Mouse (Mus musculus): ENCODE measurements at regions not wholly inside any gene's neighbourhood (a gene's known extent, or its start where the extent isn't known, plus 50 kb on each side); places are given as distances from the start of the nearest gene placed in this dataset.

DNA sequence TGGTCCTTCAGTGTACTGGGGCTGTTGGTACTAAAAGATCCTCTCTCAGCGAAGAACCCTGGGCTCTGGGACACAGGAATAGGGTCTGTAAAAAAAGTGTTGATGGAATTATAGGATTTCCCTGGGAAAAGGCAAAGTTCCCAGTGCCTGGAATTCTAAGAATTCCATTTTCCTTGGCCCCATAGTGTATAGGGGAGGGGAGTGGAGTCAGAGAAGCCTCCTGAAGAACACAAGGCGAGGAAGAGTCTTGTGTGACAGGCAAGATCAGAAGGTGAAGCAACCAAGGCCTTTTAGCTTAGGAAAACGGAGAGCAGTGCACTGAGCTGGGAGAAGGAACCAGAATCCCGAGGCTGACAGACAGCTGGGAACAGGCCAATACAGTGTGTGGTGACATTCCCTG is 212.1 kb downstream of the Cdca7 start:
- H3K9me3 ChIP-seq (ENCODE audit: control insufficient read depth, insufficient read depth, low read depth, low read length): no peaks in the 10 kb centered on the region

GRCm38 (mm10) chr2:72701081-72701480 is 225.1 kb downstream of the Cdca7 start:
- no peak for DNase-seq (ENCODE audit: low read depth, low spot score)
- Histone ChIP-seq H3K9me3 (ENCODE audit: control insufficient read depth, insufficient read depth, low read depth, low read length) (no peaks in the 10 kb centered on the region), H3K9ac (ENCODE audit: insufficient read depth, low read depth, low read length, poor library complexity, severe bottlenecking) (no peak overlapping the region), H3K36me3 (ENCODE audit: control insufficient read depth, insufficient read depth, low read length, poor library complexity, severe bottlenecking) (no peaks in the 10 kb centered on the region), H3K4me3 (ENCODE audit: insufficient read depth in 1 of 2, low read depth in 1 of 2, low read length in 2 of 2, poor library complexity in 1 of 2, severe bottlenecking in 1 of 2) (no peak overlapping the region), H3K4me1 (ENCODE audit: control insufficient read depth in 2 of 2, insufficient read depth in 2 of 2, low read length in 2 of 2, poor library complexity in 1 of 2) (0 out of 4 replicates have a peak, but pooled peaks cover 0 to 2% of the 10 kb centered on the region in 2 experiments), H3K27ac (ENCODE audit: insufficient read depth, low read depth, low read length, poor library complexity, severe bottlenecking) (no peak overlapping the region)
- TF ChIP-seq ZC3H11A (IDR thresholded peaks at IDR 0.05; ENCODE audit: borderline replicate concordance, low read depth, low read length): no peak
- no peak for TF ChIP-seq HCFC1 (IDR thresholded peaks at IDR 0.05; ENCODE audit: borderline replicate concordance, insufficient read depth, low read length)
- no peak for TF ChIP-seq ZNF384 (IDR thresholded peaks at IDR 0.05; ENCODE audit: low read depth, low read length)
- no peak for TF ChIP-seq CHD2 (IDR thresholded peaks at IDR 0.05; ENCODE audit: low read depth, low read length)
- no peak for TF ChIP-seq MAFK (IDR thresholded peaks at IDR 0.05; ENCODE audit: insufficient read depth, low read depth, low read length)
- in situ Hi-C loops (cut with MboI; ENCODE audit: low sequenced_read_pairs in 2 of 2, unreplicated experiment in 2 of 2): no loop called here

More for the DNA sequence above, 212.1 kb downstream of the Cdca7 start:
- Histone ChIP-seq H3K9ac (ENCODE audit: insufficient read depth, low read depth, low read length, poor library complexity, severe bottlenecking) (no peak overlapping the region), H3K36me3 (ENCODE audit: control insufficient read depth, insufficient read depth, low read length, poor library complexity, severe bottlenecking) (no peaks in the 10 kb centered on the region), H3K4me3 (ENCODE audit: insufficient read depth in 1 of 2, low read depth in 1 of 2, low read length in 2 of 2, poor library complexity in 1 of 2, severe bottlenecking in 1 of 2) (no peak overlapping the region), H3K4me1 (ENCODE audit: control insufficient read depth in 2 of 2, insufficient read depth in 2 of 2, low read length in 2 of 2, poor library complexity in 1 of 2) (no peaks in the 10 kb centered on the region), H3K27ac (ENCODE audit: insufficient read depth, low read depth, low read length, poor library complexity, severe bottlenecking) (no peak overlapping the region)
- TF ChIP-seq ZNF384 (IDR thresholded peaks at IDR 0.05; ENCODE audit: low read depth, low read length) (no peak), ZC3H11A (IDR thresholded peaks at IDR 0.05; ENCODE audit: borderline replicate concordance, low read depth, low read length) (no peak), HCFC1 (IDR thresholded peaks at IDR 0.05; ENCODE audit: borderline replicate concordance, insufficient read depth, low read length) (no peak), MAFK (IDR thresholded peaks at IDR 0.05; ENCODE audit: insufficient read depth, low read depth, low read length) (no peak), CHD2 (IDR thresholded peaks at IDR 0.05; ENCODE audit: low read depth, low read length) (no peak)
- in situ Hi-C loops (cut with MboI; ENCODE audit: low sequenced_read_pairs in 2 of 2, unreplicated experiment in 2 of 2): no loop called here
- DNase-seq (ENCODE audit: low read depth, low spot score): no peak

DNA sequence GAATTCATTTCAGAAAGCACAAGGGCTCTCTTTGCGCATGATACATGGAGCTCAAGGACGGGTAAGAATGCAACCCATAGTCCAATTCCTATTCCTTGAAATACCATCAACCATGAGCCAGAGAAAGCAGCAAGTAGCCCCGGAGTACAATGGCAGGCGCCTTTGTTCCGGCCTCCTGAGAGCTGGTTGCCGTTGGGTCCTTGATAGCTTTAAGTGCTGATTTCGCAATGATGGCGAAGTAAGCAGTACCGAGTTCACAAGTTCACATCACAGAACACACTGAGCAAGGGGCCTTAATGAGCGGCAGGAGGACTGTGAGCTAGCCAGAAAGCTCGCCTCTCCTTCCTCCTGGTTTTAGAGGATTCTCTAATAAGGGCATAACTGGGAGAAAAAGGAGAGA is 227.3 kb downstream of the Cdca7 start:
- 0 out of 4 replicates have a peak, but pooled peaks cover 0 to 2% of the 10 kb centered on the region in 2 experiments for H3K4me1 ChIP-seq (ENCODE audit: control insufficient read depth in 2 of 2, insufficient read depth in 2 of 2, low read length in 2 of 2, poor library complexity in 1 of 2)

DNA sequence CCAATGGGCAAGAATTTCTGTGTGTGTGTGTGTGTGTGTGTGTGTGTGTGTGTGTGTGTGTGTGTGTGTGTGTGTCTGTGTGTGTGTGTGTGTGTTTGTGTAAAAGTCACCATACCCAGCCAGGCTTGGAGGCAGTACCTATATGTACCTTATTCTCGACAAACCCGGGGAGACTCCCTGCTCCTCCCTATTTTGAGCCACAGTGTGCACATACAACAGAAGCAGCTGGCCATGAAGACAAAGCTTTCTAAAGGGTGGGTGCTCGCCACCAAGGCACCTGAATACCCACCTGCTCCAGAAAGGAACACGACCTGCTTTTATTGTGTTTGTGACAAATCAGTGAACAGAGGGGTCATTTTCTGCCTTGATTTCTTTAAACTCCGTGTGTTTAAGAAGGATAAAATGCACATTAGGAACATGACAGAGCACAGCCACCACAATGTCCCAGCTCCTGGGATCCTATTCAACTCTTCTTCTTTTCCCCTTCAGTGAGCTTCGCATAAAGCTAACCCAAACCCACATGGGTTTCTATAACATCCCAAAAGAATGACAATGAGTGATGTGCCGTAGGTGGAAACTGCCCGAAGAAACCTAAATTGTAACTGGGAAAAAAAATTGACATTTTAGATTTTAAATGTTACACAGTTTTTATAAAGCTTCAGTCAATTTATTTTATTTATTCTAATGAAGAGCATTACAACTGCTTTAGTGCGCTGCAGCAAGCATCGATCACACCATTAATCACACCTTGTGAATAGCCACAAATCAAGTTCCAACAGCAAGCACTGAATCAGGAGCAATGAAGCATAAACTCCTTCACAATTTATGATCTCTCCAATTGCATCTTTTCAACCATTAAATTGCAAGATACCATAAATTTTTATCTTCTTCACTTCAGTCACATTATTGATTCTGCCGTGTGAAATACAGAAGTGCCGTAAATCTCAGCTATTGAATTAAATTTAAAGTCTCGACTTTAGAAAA is 232.0 kb downstream of the Cdca7 start:
- Histone ChIP-seq H3K36me3 (ENCODE audit: control insufficient read depth, insufficient read depth, low read length, poor library complexity, severe bottlenecking) (no peaks in the 10 kb centered on the region), H3K9ac (ENCODE audit: insufficient read depth, low read depth, low read length, poor library complexity, severe bottlenecking) (no peak overlapping the region), H3K27ac (ENCODE audit: insufficient read depth, low read depth, low read length, poor library complexity, severe bottlenecking) (no peak overlapping the region), H3K4me1 (ENCODE audit: control insufficient read depth in 2 of 2, insufficient read depth in 2 of 2, low read length in 2 of 2, poor library complexity in 1 of 2) (no peaks in the 10 kb centered on the region), H3K4me3 (ENCODE audit: insufficient read depth in 1 of 2, low read depth in 1 of 2, low read length in 2 of 2, poor library complexity in 1 of 2, severe bottlenecking in 1 of 2) (no peak overlapping the region), H3K9me3 (ENCODE audit: control insufficient read depth, insufficient read depth, low read depth, low read length) (no peaks in the 10 kb centered on the region)
- TF ChIP-seq ZNF384 (IDR thresholded peaks at IDR 0.05; ENCODE audit: low read depth, low read length) (no peak), ZC3H11A (IDR thresholded peaks at IDR 0.05; ENCODE audit: borderline replicate concordance, low read depth, low read length) (no peak), MAFK (IDR thresholded peaks at IDR 0.05; ENCODE audit: insufficient read depth, low read depth, low read length) (no peak), HCFC1 (IDR thresholded peaks at IDR 0.05; ENCODE audit: borderline replicate concordance, insufficient read depth, low read length) (no peak), CHD2 (IDR thresholded peaks at IDR 0.05; ENCODE audit: low read depth, low read length) (no peak)
- in situ Hi-C loops (cut with MboI; ENCODE audit: low sequenced_read_pairs in 2 of 2, unreplicated experiment in 2 of 2): no loop called here
- no peak for DNase-seq (ENCODE audit: low read depth, low spot score)

More for the DNA sequence above, 227.3 kb downstream of the Cdca7 start:
- Histone ChIP-seq H3K4me3 (ENCODE audit: insufficient read depth in 1 of 2, low read depth in 1 of 2, low read length in 2 of 2, poor library complexity in 1 of 2, severe bottlenecking in 1 of 2) (no peak overlapping the region), H3K9me3 (ENCODE audit: control insufficient read depth, insufficient read depth, low read depth, low read length) (no peaks in the 10 kb centered on the region), H3K27ac (ENCODE audit: insufficient read depth, low read depth, low read length, poor library complexity, severe bottlenecking) (no peak overlapping the region), H3K36me3 (ENCODE audit: control insufficient read depth, insufficient read depth, low read length, poor library complexity, severe bottlenecking) (no peaks in the 10 kb centered on the region), H3K9ac (ENCODE audit: insufficient read depth, low read depth, low read length, poor library complexity, severe bottlenecking) (no peak overlapping the region)
- TF ChIP-seq ZNF384 (IDR thresholded peaks at IDR 0.05; ENCODE audit: low read depth, low read length) (no peak), HCFC1 (IDR thresholded peaks at IDR 0.05; ENCODE audit: borderline replicate concordance, insufficient read depth, low read length) (no peak), ZC3H11A (IDR thresholded peaks at IDR 0.05; ENCODE audit: borderline replicate concordance, low read depth, low read length) (no peak), MAFK (IDR thresholded peaks at IDR 0.05; ENCODE audit: insufficient read depth, low read depth, low read length) (no peak), CHD2 (IDR thresholded peaks at IDR 0.05; ENCODE audit: low read depth, low read length) (no peak)
- no peak for DNase-seq (ENCODE audit: low read depth, low spot score)
- in situ Hi-C loops (cut with MboI; ENCODE audit: low sequenced_read_pairs in 2 of 2, unreplicated experiment in 2 of 2): no loop called here
